Mouse (Mus musculus) testis, postnatal 14 days (tissue): ENCODE results near the gene Palm.

Experiments used
- DNase-seq: peaks from one replicate; pipeline ENCODE4 v3.0.0; 2021; ENCODE audit warnings: low spot score

The Palm gene

GRCm38 (mm10) chr10:79824413-79824812, 31.0 kb downstream of the Palm start:
- DNase-seq = no peak

DNA sequence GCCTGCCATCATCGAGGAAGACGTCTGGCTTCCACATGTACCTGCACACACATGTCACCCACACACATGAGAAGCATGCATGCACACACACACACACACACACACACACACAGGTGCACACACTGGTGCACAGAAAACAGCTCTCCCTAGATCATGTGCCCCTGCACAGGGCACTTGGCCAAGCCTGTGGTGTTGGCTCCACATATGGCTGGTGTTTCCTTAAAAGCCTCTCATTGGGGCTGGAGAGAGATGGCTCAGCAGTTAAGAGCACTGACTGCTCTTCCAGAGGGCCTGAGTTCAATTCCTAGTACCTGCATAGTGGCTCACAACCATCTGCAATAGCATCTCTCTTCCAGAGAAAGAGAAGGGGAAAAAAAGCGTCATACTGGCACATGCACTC, 38.2 kb downstream of the Palm start:
- DNase-seq = no peak

DNA sequence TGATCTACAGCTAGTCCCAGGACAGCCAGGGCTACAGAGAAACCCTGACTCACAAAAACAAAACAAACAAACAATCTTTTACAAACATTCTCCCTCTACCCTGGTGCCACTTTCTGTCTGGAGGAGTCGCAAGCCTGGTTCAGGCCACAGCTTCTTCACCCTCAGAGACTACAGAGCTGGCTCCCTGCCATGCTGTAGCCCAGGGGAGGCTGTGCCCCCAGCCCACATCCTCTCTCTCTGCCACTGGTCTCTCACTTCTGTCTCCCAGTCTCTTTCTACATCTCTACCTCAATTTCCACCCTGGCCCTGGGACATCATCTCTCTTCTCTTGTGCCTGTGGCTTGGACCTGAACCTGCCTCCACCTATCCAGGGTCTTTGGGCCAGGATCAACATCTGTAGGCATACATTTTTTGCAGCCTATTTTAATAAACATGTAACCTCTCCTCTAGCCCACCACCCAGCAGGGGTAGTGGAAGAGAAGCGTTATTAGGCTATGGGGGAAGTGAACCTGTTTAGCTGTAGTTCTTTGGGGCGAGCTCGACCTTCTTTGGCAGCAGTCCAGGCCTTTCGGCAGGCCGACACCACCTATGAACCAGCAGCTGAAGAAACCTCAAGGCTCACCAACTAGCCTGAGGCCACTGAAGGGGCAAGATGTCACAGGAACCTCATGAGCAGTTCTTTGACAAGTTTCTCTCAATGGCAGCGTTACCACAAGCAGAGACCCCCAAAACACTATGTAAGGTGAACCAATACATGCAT, 38.8 kb downstream of the Palm start:
- no peak for DNase-seq

GRCm38 (mm10) chr10:79832786-79833181, 39.4 kb downstream of the Palm start:
- no peak for DNase-seq

GRCm38 (mm10) chr10:79834769-79835398, 41.5 kb downstream of the Palm start:
- no peak for DNase-seq

- no peak for DNase-seq
Observed at GRCm38 (mm10) chr10:79836918-79837317, 43.5 kb downstream of the Palm start.

DNA sequence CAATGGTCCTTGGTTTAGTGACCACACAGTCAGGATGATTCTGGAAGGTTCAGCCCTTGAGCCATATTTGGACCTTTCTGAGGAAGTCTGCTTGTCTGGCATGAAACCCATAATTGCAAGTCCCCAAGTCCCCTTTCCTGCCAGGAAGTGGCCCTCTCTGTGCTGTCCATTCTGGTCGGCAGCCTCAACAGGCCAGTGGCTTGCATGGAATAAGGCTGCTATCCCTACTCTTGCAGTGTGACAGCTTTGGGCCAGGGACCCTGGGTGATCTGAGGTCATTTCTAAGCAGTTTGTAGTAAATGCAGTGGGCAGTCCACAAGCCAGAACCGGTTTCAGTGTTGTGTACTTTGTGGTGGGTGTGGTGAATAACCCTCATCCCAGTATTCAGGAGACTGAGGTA, 44.8 kb downstream of the Palm start:
- DNase-seq = no peak

- DNase-seq = no peak
Observed at GRCm38 (mm10) chr10:79840091-79840490, 46.7 kb downstream of the Palm start.

- peak; percentile 59 for DNase-seq
Observed at GRCm38 (mm10) chr10:79840644-79841551, 47.5 kb downstream of the Palm start.

DNA sequence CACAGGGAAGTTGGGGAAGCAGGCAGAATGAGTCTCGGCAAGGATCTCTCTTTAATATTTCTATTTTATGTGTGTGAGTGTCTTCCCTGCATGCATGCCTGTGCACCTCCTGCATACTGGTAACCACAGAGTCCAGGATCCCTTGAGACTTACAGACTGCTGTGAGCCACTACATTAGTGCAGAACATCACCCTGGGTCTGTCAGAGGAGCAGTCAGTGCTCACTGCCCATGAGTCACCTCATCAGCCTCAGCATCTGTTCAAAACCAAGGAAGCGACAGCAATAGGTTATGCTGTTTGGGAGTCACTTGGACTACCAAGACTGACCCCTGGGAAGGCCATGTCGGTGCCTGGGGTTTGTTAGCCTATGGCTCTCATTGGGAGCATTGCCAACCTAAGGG, 49.0 kb downstream of the Palm start:
- DNase-seq = no peak

GRCm38 (mm10) chr10:79843476-79843875, 50.1 kb downstream of the Palm start:
- no peak for DNase-seq

- no peak for DNase-seq
Observed at GRCm38 (mm10) chr10:79846553-79846952, 53.2 kb downstream of the Palm start.

GRCm38 (mm10) chr10:79849941-79850628, 56.7 kb downstream of the Palm start:
- DNase-seq = no peak

DNA sequence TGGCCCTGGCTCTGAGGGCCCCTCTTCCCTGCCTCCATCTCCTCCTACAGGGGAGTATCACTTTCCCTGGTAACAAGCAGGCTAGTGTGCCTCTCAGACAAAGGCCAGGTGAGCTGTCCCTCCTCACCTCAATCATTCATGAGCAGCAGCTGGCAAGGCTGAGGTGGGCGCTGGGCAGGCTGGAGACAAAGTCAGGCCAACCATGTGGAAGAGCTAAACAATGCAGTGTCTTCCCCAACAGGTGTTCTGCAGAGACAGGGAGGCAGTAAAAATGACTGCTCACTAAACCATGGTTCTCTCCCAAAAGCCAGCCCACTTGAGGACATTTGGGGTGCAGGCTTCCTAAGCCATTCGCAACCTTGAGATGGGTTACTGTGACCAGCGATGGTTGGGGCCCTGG, 58.3 kb downstream of the Palm start:
- DNase-seq = no peak

- DNase-seq = no peak
Observed at GRCm38 (mm10) chr10:79852107-79852789, 58.9 kb downstream of the Palm start.

DNA sequence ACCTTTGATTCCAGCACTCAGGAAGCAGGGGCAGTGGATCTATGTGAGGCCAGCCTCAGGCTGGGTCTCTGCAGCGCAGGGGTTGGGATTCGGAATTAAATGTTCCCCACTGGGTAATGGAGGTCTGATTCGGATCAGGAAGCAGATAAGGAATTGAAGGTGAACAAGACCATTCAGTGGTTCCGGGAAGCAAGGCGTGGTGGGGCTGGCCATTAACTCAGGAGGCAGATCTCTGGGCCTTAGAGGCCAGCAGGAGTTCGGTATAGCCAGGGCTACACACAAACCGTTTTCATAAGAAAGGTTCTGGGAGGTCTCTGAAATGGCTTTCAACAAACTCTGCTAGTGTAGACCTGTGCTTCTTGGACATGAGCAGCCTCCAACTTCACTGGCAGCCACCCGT, 59.5 kb downstream of the Palm start:
- DNase-seq = no peak

GRCm38 (mm10) chr10:79853392-79853791, 60.0 kb downstream of the Palm start:
- DNase-seq = peak; percentile 90

- DNase-seq = peak; percentile 100
Observed at GRCm38 (mm10) chr10:79853860-79854795, 60.8 kb downstream of the Palm start, which contains the start of gene Ptbp1. Gene Ptbp1, plus strand, starts transcription at chr10:79854427.

DNA sequence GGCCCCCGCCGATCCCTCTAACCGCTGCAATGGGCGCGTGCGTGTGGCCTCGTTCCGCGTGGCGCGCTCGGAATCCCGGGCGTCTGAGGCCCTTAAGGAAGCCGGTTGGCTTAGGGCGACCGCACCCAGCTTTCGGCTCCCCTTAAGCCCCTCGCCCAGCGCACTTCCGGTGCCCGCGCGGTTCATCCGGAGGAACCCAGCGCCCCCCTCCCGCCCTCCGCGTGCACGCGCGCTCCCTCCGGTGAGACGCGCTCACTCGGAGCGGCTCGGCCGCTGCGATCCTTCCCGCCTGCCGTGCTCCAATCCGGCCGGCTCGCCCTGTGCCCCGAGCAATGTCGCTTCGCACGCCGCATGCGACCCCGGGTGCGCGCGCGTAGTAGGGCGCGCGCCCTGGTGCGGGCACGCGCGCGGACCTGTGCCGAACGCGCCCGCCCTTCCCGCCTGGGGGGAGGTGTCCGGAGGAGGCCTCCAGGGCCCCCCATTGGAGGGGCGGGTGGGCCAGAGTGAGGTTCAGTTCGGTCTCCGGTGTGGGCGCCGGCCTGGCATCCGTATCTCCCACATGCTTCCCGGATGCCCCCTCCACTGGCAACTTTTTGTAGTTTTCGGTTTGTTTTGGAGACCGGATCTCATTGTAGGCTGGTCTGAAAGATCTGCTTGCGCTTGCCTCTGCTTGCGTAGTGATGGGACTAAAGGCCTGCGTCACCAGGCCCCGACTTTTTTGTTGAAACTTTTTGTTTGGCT, 61.6 kb downstream of the Palm start:
- DNase-seq = peak; percentile 88
